In genomic region chr12:110978607-110979406, GRCm38 (mm10) we compare ENCODE assay signal across 7 mouse cellular contexts. TPM values are rescaled to one million over a fixed set of nuclear protein-coding genes. Genes with fewer than 3 reads are reported as not detected.
DNase-seq lines count a peak whose midpoint lies in the region; ATAC-seq lines count a peak whose summit lies in the region.

Gene Ankrd9 (minus strand): TSS chr12:110979040.

- peaks cover 33% of the 10 kb centered on the region for H3K36me3 ChIP-seq in embryonic facial prominence, embryonic 12.5 days
- H3K36me3 ChIP-seq in limb, embryonic 11.5 days (ENCODE audit: control insufficient read depth, insufficient read depth, low read length) = peaks cover 14% of the 10 kb centered on the region
- H3K36me3 ChIP-seq in midbrain, embryonic 14.5 days (ENCODE audit: control insufficient read depth, insufficient read depth, low read length) = 0 out of 2 replicates have a peak, but pooled peaks cover 4% of the 10 kb centered on the region

- under 1% methylated on average over 84 of the region's 90 CpGs for WGBS in embryonic facial prominence, embryonic 12.5 days
- under 1% methylated on average over 87 of the region's 90 CpGs for WGBS in limb, embryonic 11.5 days
- under 1% methylated on average over 89 of the region's 90 CpGs for WGBS in midbrain, embryonic 14.5 days

- ATAC-seq in embryonic facial prominence, embryonic 12.5 days (ENCODE audit: insufficient number of reproducible peaks, insufficient read depth, low FRiP score, low TSS enrichment) = peak; percentile 96
- peak; percentile 93 for ATAC-seq in limb, embryonic 11.5 days (ENCODE audit: insufficient number of reproducible peaks, low FRiP score, low TSS enrichment, low read depth)
- ATAC-seq in midbrain, embryonic 14.5 days (ENCODE audit: low FRiP score, low TSS enrichment) = peak; percentile 98

- peak within 1 kb of the TSS; percentile 72 for H3K27ac ChIP-seq in embryonic facial prominence, embryonic 12.5 days
- H3K27ac ChIP-seq in limb, embryonic 11.5 days (replicated peaks; ENCODE audit: low read depth, low read length) = 0 out of 2 replicates have a peak within 1 kb of the TSS, but pooled peaks have one; percentile 36
- H3K27ac ChIP-seq in midbrain, embryonic 14.5 days (replicated peaks; ENCODE audit: low read depth, low read length) = 0 out of 2 replicates have a peak within 1 kb of the TSS, but pooled peaks have one; percentile 41

- peak; percentile 100 for DNase-seq in adrenal gland, postnatal 25 days
- peak; percentile 100 for DNase-seq in heart, adult 11 months
- DNase-seq in kidney, adult 18-20 months = peak; percentile 99
- DNase-seq in limb, embryonic 11.5 days (ENCODE audit: low spot score) = peak; percentile 99
- DNase-seq in midbrain, embryonic 14.5 days = peak; percentile 95
- DNase-seq in spleen, adult 18-20 months = peak; percentile 96 to 98

- H3K4me1 ChIP-seq in embryonic facial prominence, embryonic 12.5 days = peaks cover 9% of the 10 kb centered on the region
- 0 out of 2 replicates have a peak, but pooled peaks cover 2% of the 10 kb centered on the region for H3K4me1 ChIP-seq in limb, embryonic 11.5 days (ENCODE audit: control insufficient read depth, insufficient read depth, low read length)
- peaks cover 7% of the 10 kb centered on the region for H3K4me1 ChIP-seq in midbrain, embryonic 14.5 days (ENCODE audit: control insufficient read depth, insufficient read depth, low read length)

- peak within 1 kb of the TSS; percentile 74 for H3K9ac ChIP-seq in embryonic facial prominence, embryonic 12.5 days
- peak within 1 kb of the TSS; percentile 79 for H3K9ac ChIP-seq in limb, embryonic 11.5 days (ENCODE audit: low read length)
- H3K9ac ChIP-seq in midbrain, embryonic 14.5 days (replicated peaks; ENCODE audit: low read length) = peak within 1 kb of the TSS; percentile 82

- H3K4me2 ChIP-seq in embryonic facial prominence, embryonic 12.5 days (replicated peaks) = peak within 1 kb of the TSS; percentile 89
- H3K4me2 ChIP-seq in limb, embryonic 11.5 days (ENCODE audit: low read depth, severe bottlenecking) = peak within 1 kb of the TSS; percentile 95
- H3K4me2 ChIP-seq in midbrain, embryonic 14.5 days (ENCODE audit: low read length) = peak within 1 kb of the TSS; percentile 88

- no peaks in the 10 kb centered on the region; the same call in 1 of the 2 replicates for H3K27me3 ChIP-seq in embryonic facial prominence, embryonic 12.5 days
- H3K27me3 ChIP-seq in limb, embryonic 11.5 days (ENCODE audit: control insufficient read depth, insufficient read depth, low read length) = no peaks in the 10 kb centered on the region
- no peaks in the 10 kb centered on the region for H3K27me3 ChIP-seq in midbrain, embryonic 14.5 days (ENCODE audit: control insufficient read depth, insufficient read depth, low read length)

- H3K9me3 ChIP-seq in embryonic facial prominence, embryonic 12.5 days = no peaks in the 10 kb centered on the region
- H3K9me3 ChIP-seq in limb, embryonic 11.5 days (ENCODE audit: control insufficient read depth, low read length) = no peaks in the 10 kb centered on the region
- no peaks in the 10 kb centered on the region for H3K9me3 ChIP-seq in midbrain, embryonic 14.5 days (ENCODE audit: control insufficient read depth, low read length)

- H3K4me3 ChIP-seq in embryonic facial prominence, embryonic 12.5 days = peak within 1 kb of the TSS; percentile 73
- peak within 1 kb of the TSS; percentile 89 for H3K4me3 ChIP-seq in limb, embryonic 11.5 days (ENCODE audit: low read depth, low read length)
- H3K4me3 ChIP-seq in midbrain, embryonic 14.5 days (replicated peaks; ENCODE audit: low read depth, low read length) = peak within 1 kb of the TSS; percentile 81

RNA-seq across cellular contexts. Expression of gene Ankrd9, which starts in this region (rescaled TPM):
- 22.3 and 36.5 TPM in 2 replicates for total RNA-seq in adrenal gland, postnatal 25 days (2021)
- polyA plus RNA-seq in embryonic facial prominence, embryonic 12.5 days (2016; fragmentation: Nextera tagmentation; extraction: Ambion mirVana) = 16.0 and 17.5 TPM in 2 replicates
- 12.5 and 14.5 TPM in 2 replicates for polyA plus RNA-seq in limb, embryonic 11.5 days (2014; fragmentation: Nextera tagmentation; extraction: Ambion mirVana)
- polyA plus RNA-seq in midbrain, embryonic 14.5 days (2014; fragmentation: Nextera tagmentation; extraction: Ambion mirVana) = 6.7 and 7.4 TPM in 2 replicates

Comparison
In these comparisons a context has a peak if more than half of its experiments do, and no peak if none do; other contexts are left out.
1. Peak in every context shown above with its lines: DNase-seq, ATAC-seq, H3K4me3 ChIP-seq and H3K27ac ChIP-seq.